Mouse (Mus musculus) granulocyte monocyte progenitor cell, adult 5-6 weeks (primary cell): ENCODE data around the gene Scn4b. TPM values are rescaled to one million over a fixed set of nuclear protein-coding genes. Genes with fewer than 3 reads are reported as not detected.

Experiments used
- ATAC-seq: replicated peaks from 2 replicates; pipeline ENCODE4 v1.8.0; 2016; ENCODE audit warnings: mild to moderate bottlenecking, moderate TSS enrichment, inconsistent platforms; ENCODE audit not compliant: poor library complexity, severe bottlenecking
- total RNA-seq, 2 experiments: library from RNA; stranded (forward) in 1 of 2; stranded (reverse) in 1 of 2; fragments of 200-712, 200-1000 nt in 1 of 2; fragments of >200 nt in 1 of 2; fragmentation: Nextera tagmentation in 1 of 2; gene quantifications; 2 replicates each; pipeline ENCODE4 v1.2.3; 2014 to 2017

The Scn4b gene
- total RNA-seq, 2 experiments from 2014 or later = not detected

DNA sequence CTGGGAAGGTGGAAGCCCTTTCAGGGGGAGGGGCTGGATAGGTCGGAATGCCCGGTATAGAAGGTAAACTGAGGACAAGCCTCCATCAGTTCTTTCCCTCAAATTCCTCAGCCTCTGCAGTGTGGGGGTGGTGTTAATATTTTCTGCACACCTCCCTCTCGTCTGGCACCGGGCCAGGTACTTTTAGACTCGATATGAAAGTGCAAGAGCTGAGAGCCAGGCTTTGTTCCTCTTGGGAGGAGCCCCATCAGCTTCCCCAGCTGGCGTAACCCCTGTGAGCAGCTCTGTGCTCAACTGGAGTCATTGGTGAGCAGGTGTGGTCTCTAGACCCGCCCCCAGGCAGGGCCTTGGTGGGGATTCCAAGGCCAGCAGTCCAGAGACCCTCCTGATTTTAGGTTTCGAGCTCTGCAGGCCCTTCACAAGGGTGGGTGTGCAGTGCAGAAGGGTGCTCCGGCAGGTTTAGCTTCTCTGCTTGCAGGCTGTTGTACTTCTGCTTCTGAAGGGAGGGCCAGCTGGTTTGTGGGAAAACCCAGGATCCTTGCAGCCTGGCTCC, 15.9 kb upstream of the Scn4b start:
- peak; percentile 72 for ATAC-seq

DNA sequence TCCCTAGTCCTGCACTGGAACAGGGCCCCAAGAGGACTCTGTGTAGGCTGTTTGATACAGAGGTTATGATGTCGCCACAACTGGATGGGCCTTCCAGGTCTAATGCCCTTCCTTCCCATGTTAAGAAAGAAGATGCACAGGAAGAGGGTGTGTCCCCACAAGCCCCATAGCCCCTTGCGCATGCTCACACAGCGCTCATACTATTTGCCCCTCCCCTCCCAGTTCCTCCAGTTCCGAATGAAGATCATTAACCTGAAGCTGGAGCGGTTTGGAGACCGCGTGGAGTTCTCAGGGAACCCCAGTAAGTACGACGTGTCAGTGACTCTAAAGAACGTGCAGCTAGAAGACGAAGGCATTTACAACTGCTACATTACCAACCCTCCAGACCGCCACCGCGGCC, 13.0 kb upstream of the Scn4b start:
- ATAC-seq = no peak

DNA sequence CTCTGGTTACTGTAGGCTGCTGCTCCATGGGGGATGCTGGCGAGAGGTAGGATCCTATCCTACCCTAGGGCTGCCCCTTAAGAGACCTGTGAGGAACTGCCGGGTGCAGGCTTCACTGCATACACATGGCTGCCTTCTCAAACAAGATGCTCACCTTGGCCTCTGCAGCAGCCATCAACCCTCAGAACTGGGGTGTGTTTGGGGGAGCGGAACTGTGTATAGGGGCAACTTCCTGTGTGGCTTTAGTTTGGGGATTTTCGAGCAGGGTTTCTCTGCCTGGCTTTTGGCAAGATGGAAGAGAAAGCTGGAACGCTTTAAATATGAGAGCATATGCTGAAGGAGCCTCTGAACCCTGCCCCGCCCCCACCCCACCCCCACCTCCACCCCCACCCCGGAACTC, 11.3 kb upstream of the Scn4b start:
- 0 out of 2 replicates have a peak, but pooled peaks have one; percentile 16 for ATAC-seq

DNA sequence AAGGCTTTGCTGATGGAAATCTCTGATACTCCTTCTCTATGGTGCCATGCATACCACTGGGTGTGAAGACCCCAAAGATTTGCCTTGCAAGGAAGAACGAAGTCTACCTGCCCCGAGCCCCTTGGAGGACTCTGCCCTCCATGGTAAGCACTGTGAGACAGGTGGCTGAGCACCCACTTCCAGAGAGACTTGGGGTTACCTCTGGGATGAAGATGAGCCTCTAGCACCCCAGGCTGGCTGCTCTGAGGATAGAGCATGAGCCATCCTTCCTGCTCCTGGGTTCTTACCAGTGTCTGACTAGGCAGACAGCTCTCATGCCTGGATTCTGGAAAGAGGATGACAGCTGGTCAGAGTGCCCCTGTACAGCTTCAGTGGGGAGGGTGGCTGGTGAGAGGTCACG, 8.1 kb upstream of the Scn4b start:
- no peak for ATAC-seq

DNA sequence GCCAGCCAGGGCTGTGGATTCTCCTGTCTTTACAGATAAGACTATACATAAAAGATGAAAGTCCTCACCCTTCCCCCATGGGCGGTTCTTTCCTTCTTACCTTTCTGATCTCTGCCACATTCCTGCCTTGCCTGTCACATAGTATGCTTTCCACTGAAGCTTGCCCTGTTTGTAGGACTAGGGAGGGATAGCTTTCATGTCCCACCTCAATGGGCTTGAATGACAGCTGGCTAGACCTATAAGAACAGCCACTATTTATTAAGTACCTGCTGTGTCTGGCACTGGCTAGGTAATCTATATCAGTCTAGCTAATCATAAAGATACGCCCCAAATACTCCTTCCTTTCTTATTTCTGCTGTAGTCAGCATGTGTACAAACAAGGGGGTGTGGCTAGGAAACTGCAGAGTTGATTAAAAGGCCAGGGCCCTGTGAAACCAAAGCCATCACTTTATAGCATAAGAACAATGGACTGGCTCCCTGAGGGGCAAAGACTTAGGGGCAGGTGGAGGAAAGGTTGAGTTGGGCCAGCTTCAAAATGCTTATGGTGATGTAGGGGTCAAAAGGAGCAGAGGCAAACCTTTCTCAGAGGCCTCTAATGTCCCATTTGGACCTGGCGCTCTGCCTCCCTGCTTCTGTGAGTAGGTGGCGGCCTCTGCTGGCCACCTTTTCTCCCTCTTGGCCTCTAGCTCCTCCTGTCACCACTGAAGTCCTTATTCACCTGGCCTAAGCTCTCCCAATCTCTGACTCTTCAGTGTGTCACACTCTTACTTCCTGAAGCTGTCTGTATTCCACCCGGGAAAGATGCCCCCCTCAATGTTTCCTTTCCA, 4.5 kb upstream of the Scn4b start:
- no peak for ATAC-seq

DNA sequence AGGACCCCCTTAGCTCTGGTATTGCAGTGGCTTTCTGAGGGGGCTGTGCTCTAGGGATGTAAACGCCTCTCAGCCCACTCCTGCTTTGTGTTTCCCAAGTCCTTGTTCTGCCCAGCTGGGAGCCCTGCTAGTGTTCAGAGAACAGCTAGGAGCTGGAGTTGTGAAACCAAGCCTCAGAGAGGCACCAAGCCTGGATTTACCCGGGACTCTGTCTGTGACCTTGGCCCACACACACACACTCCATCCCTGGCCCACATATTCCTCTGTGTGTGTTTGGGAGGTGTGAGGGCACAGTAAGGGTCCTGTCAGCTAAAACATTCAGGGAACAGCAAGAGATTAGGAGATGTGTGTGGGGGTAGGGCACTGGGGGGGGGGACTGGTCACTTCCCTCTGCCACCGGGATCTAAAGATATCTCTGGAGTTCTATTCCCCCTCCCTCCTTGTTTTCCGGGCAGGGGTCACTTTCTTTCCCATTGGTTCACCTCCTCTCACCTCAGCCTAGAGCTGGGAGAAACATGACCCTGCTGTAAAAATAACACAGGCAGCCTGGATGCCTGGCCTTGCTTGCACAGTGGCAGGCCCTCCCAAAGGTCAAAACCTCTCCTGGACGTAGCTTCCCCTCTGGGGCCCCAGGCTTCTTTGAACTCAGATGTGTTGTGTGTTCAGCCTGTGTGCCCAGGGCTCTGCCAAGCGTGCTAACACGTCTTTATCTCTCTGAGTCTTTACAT, 1.6 kb upstream of the Scn4b start:
- no peak for ATAC-seq

DNA sequence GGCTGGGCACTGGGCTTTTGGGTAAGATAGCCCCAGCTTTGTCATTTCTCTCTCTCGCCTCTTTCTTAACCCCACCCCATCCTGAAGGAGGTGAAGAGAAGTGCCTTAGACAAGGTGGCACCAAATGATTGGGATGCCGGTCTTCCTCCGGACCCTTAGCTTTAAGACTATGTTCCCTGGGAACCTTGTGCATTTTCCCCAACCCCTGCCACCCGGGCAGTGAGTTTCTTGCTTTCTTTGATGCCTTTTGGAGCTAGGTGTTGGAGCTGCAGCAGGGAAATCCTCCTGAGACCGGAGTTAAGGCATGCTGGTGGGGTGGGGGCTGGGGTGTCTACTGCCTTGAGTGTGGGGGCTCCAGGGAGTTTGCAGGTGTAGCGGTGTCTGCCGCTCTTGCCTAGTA, 887 bp downstream of the Scn4b start:
- no peak for ATAC-seq

DNA sequence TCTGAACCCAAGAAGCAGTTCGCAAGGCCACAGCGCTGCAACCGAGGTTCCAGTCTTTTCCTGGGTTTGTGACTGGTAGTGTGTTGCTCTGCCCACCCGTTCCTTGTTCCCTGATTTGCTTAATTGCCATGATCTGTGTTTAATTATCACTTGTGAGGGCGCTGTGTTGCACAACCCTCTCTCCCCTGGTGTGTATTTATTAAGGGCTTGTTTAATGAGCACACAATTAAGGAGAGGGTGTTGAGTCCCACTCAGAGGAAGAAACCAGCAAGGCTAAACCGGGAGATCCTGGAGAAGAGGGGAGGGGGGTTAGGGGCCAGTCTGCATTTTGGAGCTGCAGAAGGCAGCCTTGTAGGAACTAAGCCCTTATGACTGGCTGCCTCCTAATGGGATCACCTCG, 2.8 kb downstream of the Scn4b start:
- ATAC-seq = no peak

DNA sequence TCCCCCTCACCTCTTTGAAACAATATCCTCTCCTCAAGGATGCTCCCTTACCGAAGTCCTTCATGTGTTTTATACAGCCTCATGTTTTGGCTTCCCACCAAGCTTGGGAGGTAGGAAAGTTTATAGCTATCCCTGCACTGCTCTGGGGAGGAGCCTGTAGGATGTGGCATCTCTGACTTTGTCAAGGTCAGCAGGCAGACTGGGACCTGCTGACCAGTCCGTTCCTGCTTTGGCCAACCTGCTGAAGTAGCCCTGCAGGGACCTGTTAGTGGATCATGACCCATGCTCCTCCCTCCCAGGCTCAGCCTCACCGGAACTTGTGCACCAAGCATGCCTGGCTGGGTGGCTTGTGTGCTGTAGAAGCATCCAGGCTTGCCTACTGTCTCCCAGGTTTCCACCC, 4.5 kb downstream of the Scn4b start:
- ATAC-seq = no peak

DNA sequence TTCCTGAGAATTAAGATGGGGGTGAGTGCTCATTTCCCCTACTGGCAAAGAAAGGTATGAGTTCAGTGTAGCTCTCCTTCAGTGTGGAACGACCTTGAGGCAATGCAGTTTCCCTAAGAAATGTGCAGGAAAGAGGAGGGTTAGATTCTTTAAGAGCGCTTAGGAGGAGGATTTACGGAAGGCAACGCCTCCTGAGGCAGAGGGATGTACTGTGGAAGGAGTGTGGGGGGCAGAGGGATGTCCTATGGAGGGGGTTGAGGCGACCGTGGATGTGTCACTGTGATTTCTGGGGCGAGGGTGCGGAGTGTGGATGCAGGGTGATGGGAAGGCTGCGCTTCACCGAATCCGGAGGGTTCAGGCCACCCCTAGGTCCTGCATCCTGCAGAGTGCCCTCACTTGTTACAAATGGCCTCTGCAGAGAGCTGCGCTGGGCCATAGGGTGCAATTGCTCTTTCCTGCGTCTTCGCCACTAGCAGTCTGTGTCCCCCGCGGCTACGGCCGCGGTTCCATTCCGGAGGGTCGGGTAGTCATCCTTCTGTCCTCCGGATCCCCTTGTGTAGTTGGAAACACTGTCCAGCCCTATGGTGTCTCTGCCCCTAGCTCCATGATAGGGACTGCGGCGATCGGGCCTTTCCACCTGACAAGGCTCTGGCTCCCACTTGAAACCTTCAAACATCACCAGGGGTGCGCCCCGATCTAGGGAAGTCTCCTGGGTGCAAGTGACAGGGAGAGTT, 7.5 kb downstream of the Scn4b start:
- ATAC-seq = peak; percentile 5; the same call in 1 of the 2 replicates

DNA sequence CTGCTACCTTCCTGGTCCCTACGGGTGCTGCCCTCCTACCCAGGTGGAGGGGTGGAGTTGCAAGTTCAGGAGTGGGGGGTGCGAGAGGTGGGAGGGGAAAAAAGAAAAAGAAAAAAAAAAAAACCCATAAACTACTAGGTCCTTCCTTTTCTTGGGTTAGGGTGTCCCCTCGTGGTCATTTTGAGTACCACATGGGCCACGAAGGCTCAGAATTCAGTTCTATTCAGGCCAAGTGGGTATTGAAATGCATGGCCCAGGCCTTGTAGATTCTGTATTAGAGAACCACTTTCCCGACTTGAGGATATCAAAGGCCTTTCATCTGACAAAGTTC, 8.0 kb downstream of the Scn4b start:
- ATAC-seq = peak; percentile 64

DNA sequence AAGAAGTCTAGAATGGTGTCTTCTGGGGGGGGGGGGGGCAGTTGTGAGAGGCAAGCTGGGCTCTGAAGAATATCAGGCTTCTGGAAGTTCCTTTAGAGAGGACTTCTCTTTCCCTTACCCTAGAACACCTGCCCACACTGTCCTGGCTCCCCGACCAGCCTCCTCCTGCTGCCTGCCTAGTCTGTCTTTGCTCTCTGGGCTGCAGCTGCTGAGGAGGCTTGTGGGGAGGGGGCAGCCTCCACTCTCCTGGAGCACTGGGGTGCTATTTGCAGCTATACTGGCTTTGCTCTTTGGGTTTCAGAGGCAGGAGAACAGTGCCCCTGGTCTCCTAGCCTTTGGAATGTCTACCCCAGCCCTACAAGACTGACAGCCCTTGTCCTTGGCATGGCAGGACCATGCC, 12.7 kb downstream of the Scn4b start:
- no peak for ATAC-seq

DNA sequence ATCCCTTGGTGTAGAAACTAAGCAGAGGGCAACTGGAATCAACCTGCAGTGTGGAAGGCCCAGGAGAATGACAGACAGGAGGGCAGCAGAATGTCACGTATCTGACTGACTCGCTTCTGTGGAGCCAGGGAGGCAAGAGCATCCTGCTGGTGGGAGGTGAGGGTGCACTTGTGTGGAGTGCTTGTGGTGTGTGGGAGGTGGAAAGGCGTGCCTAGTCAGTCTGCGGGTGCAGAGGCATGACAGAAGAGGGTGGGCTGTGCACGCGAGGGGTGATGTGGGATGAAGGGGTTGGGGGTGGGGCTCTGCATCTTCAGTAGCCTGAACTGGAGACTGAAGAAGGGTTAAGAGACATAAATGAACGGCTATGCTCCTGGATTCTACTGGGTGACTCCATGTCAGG, 15.2 kb downstream of the Scn4b start:
- ATAC-seq = no peak

DNA sequence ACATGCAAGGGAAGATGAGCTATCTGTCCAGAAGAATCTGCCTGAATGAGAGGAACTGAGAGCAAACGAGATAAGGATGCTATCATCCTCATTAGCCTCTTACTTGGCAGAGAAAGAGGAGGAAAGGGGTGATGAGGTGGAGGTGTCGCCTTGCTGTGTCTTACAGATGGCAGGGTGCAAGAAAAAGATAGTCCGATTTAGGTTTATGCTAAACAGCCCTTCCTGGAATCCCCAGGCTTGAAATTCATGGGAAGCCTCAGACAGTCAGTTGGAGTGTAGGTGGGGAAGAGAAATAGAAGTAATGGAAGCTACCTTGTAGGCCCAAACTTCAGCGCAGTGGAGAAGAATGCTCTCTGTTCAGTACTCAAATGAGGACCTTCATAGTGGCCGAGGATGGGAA, 29.7 kb downstream of the Scn4b start:
- ATAC-seq = no peak

DNA sequence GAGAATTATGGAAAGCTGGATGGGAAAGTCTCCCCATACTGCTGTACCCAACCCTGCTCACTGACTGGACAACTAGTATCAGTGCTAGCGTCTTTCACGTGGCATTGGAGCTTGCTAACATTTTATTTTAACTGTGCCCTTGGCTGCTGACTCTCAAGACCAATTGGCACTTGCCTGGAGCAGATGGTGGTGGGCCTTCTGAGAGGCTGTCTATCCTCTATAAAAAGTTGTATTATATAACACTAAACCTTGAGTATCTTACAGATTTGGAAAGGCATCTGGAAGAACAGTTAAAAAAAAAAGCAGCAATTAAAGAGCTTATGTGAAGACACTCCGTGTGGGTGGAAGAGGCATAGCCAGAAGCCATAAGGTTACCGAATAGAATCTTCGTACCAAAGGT, 32.0 kb downstream of the Scn4b start:
- no peak for ATAC-seq

DNA sequence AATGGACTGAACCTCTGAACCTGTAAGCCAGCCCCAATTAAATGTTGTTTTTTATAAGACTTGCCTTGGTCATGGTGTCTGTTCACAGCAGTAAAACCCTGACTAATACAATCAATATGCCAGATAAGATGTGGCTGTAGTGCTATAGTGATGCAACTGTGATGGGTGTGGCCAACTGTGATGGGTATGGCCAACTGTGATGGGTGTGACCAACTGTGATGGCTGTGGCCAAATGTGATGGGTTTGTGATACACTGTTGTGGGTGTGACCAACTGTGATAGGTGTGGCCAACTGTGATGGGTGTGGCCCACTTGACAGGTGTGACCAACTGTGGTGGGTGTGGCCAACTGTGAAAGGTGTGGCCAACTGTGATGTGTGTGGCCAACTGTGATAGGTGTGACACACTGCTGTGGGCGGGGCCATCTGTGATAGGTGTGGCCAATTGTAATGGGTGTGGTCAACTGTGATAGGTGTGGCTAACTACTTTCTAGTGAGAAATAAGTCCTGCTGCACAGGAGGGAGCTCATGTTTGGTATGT, 32.9 kb downstream of the Scn4b start:
- no peak for ATAC-seq

DNA sequence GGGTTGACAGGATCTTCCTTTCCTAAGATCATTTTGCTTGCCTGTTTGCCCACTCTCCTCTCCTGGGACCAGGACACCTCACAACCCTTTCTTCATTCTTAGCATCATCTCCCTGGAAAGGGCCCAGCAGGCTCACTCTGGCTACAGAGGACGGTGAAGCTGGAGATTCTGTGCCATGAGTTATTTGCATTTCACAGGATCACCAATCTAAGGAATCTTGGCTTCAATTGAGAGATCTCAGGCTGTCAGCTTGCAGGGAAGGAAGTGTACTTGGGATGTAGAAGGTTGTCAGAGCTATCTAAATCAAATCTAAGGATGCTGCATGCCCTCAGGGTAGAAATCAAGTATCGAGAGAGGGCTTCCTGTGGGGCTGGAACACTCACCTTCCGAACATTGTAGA, 35.3 kb downstream of the Scn4b start:
- ATAC-seq = no peak

DNA sequence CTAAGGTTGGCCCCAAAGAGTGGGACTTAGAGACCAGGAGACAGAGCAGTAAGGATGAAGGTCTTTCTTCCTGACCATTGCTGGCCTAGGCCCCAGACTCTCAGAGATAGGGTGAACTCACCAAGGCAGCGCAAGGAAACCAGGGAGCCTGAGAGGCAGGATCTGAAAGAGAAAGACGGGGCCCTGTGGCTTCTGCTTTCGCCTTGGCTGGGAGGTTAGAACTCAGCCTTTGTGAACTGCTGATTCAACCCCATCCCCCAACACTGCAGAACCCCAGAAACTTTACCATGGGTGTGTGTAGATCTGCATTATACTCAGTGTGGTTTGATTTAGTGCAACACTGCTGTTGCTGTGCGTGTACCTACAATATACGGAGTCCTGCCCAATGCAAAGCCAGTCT, 41.1 kb downstream of the Scn4b start:
- ATAC-seq = peak; percentile 54

DNA sequence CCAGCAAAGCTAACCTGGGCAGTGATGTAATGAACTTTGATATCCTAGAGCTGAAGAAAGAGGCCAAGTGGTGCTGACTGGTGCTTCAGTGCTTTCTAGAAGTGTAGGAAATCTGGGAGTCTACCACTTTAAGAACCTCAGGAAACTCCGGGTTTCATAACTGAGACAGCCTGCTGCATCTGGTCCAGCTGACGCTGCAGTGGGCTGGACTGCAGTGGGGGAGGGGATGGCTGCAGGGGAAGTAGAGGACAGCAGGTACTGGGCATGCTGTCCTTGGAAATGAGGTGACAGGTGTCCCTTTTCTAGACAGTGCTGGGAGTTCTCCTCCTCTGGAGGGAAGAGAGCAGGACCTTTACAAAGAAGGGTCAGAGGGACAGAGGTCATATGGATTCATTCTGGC, 43.6 kb downstream of the Scn4b start, which contains the start of gene BC049352:
Gene BC049352 (plus strand): TSS at position 238 of the 400 bp plus-strand sequence.
- peak; percentile 44 for ATAC-seq

DNA sequence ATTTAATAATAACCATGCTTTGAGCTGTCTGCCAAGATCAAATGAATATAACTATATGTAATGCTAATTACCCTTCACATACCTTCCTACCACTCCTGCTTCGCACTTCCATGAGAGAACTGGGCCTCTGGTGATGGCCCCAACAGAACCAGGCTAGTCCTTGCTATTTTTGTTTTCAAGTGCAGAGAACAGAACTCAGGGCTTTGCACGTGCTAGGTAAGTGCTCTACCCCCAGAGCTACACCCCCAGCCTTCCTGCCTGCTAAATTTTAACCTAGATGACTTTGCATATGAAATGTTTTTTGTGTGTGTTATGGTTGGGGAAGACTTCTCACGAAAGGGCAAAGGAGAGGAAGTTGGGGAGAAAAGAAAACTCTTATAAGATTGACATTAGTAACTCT, 44.3 kb downstream of the Scn4b start:
- no peak for ATAC-seq

DNA sequence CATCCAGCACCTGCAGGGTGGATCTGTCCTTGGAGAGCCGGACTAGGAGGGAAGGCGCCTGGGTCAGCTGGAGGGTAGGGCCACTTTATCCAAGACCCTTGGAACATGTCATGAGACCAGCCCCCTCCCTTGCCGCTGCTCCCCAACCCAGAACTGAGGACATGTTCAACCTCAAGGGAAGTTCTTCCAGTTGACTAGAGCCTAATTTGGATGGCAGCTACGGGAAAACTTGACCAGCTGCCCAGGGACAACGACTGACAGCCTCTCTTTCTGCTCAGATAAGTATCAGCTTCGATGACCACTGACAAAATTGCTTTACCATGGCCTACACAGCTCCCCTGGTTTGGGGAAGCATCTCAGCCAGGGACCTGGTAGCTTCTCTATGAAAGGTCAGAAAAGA, 45.1 kb downstream of the Scn4b start:
- no peak for ATAC-seq
